Mouse (Mus musculus) olfactory bulb, adult 2 months (tissue): ENCODE data around the gene Pdzd7. TPM values are rescaled to one million over a fixed set of nuclear protein-coding genes. Genes with fewer than 3 reads are reported as not detected.

Experiments used
- H3K27ac ChIP-seq: fragments of 200-500 bp; 2 replicates; pipeline ENCODE4 v1.5.1; 2012; ENCODE audit warnings: low read depth, low read length; ENCODE audit not compliant: insufficient read depth
- H3K4me1 ChIP-seq: fragments of 200-500 bp; 2 replicates; pipeline ENCODE4 v1.6.1; 2012; ENCODE audit warnings: low read length; ENCODE audit not compliant: control insufficient read depth, insufficient read depth
- H3K4me3 ChIP-seq: fragments of 200-500 bp; 2 replicates; pipeline ENCODE4 v1.5.1; 2012; ENCODE audit warnings: mild to moderate bottlenecking, low read depth, low read length, moderate library complexity; ENCODE audit not compliant: insufficient read depth
- CTCF ChIP-seq: fragments of 200-500 bp; IDR thresholded peaks from 2 replicates; pipeline ENCODE4 v1.5.1; 2012; ENCODE audit warnings: low read depth, mild to moderate bottlenecking, low read length, moderate library complexity; ENCODE audit not compliant: insufficient read depth
- POLR2A ChIP-seq: fragments of 200-500 bp; IDR thresholded peaks from 2 replicates; pipeline ENCODE4 v1.6.1; 2012; ENCODE audit warnings: mild to moderate bottlenecking, low read depth, low read length, moderate library complexity; ENCODE audit not compliant: insufficient read depth
- WGBS: fragments of 180-500 bp; shearing (Covaris S2); methylation state at CpG from one replicate; pipeline ENCODE4 v1.1.7; 2018; 5-methylcytosine and 5-hydroxymethylcytosine counted together
- polyA plus RNA-seq: library from polyadenylated mRNA; stranded (reverse); fragments of >200 nt; gene quantifications from 2 replicates; pipeline ENCODE4 v1.2.4, GENCODE M21; 2012; ENCODE audit warnings: low replicate concordance; ENCODE audit not compliant: missing spikeins, insufficient read depth, insufficient read length

The Pdzd7 gene
- polyA plus RNA-seq, 1 experiment = not detected

GRCm38 (mm10) chr19:44992246-44992645 is 53.3 kb downstream of the Pdzd7 start:
- Histone ChIP-seq H3K4me1 (peaks cover 11% of the 10 kb centered on the region; the same call in 1 of the 2 replicates), H3K27ac (no peak overlapping the region), H3K4me3 (no peak overlapping the region)
- no peak for TF ChIP-seq CTCF
- TF ChIP-seq POLR2A = no peak
- 71% methylated on average over 7 of the region's 7 CpGs for WGBS

- no peak overlapping the region for H3K4me3 ChIP-seq
- H3K27ac ChIP-seq = no peak overlapping the region
- peaks cover 11% of the 10 kb centered on the region; the same call in 1 of the 2 replicates for H3K4me1 ChIP-seq
- TF ChIP-seq POLR2A (no peak), CTCF (no peak)
- 95% methylated on average over 8 of the region's 8 CpGs for WGBS
Observed at GRCm38 (mm10) chr19:44991031-44991430, 54.5 kb downstream of the Pdzd7 start.

GRCm38 (mm10) chr19:44989567-44990495 is 55.7 kb downstream of the Pdzd7 start:
- Histone ChIP-seq H3K4me3 (peak overlapping the region; percentile 65), H3K27ac (no peak overlapping the region), H3K4me1 (peaks cover 11% of the 10 kb centered on the region; the same call in 1 of the 2 replicates)
- TF ChIP-seq CTCF = no peak
- no peak for TF ChIP-seq POLR2A
- 13% methylated on average over 22 of the region's 22 CpGs for WGBS

GRCm38 (mm10) chr19:44988831-44989566 is 56.5 kb downstream of the Pdzd7 start, which contains the start of gene Sema4g:
Gene Sema4g, plus strand, starts transcription at chr19:44989101.
- no peak for TF ChIP-seq POLR2A
- peak; percentile 53; the same call in 1 of the 2 replicates for TF ChIP-seq CTCF
- peaks cover 11% of the 10 kb centered on the region; the same call in 1 of the 2 replicates for H3K4me1 ChIP-seq
- WGBS = under 1% methylated on average over 53 of the region's 58 CpGs
- peak within 1 kb of the TSS; percentile 65 for H3K4me3 ChIP-seq
- H3K27ac ChIP-seq = no peak within 1 kb of the TSS

GRCm38 (mm10) chr19:44988321-44988720 is 57.2 kb downstream of the Pdzd7 start:
- Histone ChIP-seq H3K27ac (no peak overlapping the region), H3K4me3 (0 out of 2 replicates have a peak overlapping the region, but pooled peaks have one; percentile 65)
- WGBS = 39% methylated on average over 9 of the region's 9 CpGs

GRCm38 (mm10) chr19:44987851-44988250 is 57.7 kb downstream of the Pdzd7 start:
- no peak overlapping the region for H3K4me3 ChIP-seq
- 73% methylated on average over 6 of the region's 6 CpGs for WGBS
- H3K27ac ChIP-seq = no peak overlapping the region
- TF ChIP-seq CTCF (no peak), POLR2A (no peak)
- H3K4me1 ChIP-seq = peaks cover 11% of the 10 kb centered on the region; the same call in 1 of the 2 replicates

More at GRCm38 (mm10) chr19:44988321-44988720, 57.2 kb downstream of the Pdzd7 start:
- H3K4me1 ChIP-seq = peaks cover 11% of the 10 kb centered on the region; the same call in 1 of the 2 replicates
- TF ChIP-seq CTCF = no peak
- TF ChIP-seq POLR2A = no peak

GRCm38 (mm10) chr19:44987004-44987403 is 58.5 kb downstream of the Pdzd7 start:
- whole genome bisulfite sequencing = 77% methylated on average over 6 of the region's 6 CpGs
- no peak for TF ChIP-seq POLR2A
- TF ChIP-seq CTCF = no peak
- Histone ChIP-seq H3K27ac (no peak overlapping the region), H3K4me1 (peaks cover 11% of the 10 kb centered on the region; the same call in 1 of the 2 replicates), H3K4me3 (no peak overlapping the region)

- peaks cover 11% of the 10 kb centered on the region; the same call in 1 of the 2 replicates for H3K4me1 ChIP-seq
- no peak overlapping the region for H3K27ac ChIP-seq
- WGBS = 65% methylated on average over 5 of the region's 5 CpGs
- TF ChIP-seq POLR2A (no peak), CTCF (no peak)
- H3K4me3 ChIP-seq = no peak overlapping the region
Observed at GRCm38 (mm10) chr19:44985159-44985988, 60.1 kb downstream of the Pdzd7 start.
